Mouse (Mus musculus) lung, adult 2 months (tissue): Measurements from ENCODE around the gene Dcst1.

Experiments
- CTCF ChIP-seq: fragments of 200-500 bp; IDR thresholded peaks from 2 replicates; pipeline ENCODE4 v1.5.1; 2011; ENCODE audit warnings: mild to moderate bottlenecking, low read length, control low read depth; ENCODE audit not compliant: insufficient read depth
- POLR2A ChIP-seq: fragments of 200-500 bp; IDR thresholded peaks from 2 replicates; pipeline ENCODE4 v1.6.1; 2011; ENCODE audit warnings: low read depth, mild to moderate bottlenecking, control low read depth, low read length, borderline replicate concordance; ENCODE audit errors: extremely low read depth

GRCm38 (mm10) chr3:89305551-89306325, 59.3 kb downstream of the Dcst1 start:
- TF ChIP-seq POLR2A = no peak
- TF ChIP-seq CTCF = no peak
